Mouse (Mus musculus) MEL-GATA-1-ER (cell line): ENCODE data around the gene Atp6v0a1.

Experiments
- DNase-seq: peaks from one replicate; pipeline ENCODE4 v3.0.0-alpha.2; 2012; ENCODE audit warnings: low read depth; ENCODE audit errors: extremely low read depth

The Atp6v0a1 gene

DNA sequence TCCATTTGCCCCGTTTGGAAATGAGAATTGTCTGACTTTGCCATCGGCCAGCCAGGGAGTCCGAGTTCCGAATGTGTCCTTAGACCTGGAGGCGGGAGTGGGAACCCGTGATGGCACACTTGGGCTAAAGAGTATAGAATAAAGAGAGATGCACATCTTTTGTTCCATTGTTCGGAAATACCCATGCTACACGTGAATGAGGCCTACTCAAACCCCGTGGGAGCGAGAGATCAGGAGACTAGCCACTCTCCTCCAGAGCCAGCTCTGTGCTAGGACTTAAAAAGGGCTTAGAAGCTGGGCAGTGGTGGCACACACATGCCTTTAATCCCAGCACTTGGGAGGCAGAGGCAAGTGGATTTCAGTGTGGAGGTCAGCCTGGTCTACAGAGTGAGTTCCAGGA is 50.2 kb downstream of the Atp6v0a1 start:
- no peak for DNase-seq

DNA sequence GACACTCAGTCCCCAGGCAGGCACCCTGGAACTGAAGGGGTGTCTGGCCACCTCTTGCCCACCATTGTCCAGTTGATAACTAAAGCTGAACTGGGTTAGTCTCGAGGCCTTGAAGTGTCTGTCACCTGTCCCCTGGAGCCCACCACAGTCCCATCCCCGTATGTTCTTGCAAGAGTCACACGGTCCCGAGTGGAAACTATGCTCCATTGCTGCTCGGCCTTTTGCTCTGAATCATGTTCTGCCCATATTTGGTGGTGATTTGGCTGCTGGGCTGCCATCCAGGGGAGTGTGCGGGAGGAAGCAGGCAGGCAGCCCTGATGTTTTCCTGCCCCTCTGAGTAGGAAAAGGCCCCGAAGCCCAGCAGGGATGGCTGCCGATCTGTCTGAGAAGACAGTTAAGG is 50.9 kb downstream of the Atp6v0a1 start:
- DNase-seq, result no peak

GRCm38 (mm10) chr11:101061049-101061448 is 51.8 kb downstream of the Atp6v0a1 start:
- no peak for DNase-seq

- no peak for DNase-seq
Measured at GRCm38 (mm10) chr11:101062165-101062884, 53.1 kb downstream of the Atp6v0a1 start.

DNA sequence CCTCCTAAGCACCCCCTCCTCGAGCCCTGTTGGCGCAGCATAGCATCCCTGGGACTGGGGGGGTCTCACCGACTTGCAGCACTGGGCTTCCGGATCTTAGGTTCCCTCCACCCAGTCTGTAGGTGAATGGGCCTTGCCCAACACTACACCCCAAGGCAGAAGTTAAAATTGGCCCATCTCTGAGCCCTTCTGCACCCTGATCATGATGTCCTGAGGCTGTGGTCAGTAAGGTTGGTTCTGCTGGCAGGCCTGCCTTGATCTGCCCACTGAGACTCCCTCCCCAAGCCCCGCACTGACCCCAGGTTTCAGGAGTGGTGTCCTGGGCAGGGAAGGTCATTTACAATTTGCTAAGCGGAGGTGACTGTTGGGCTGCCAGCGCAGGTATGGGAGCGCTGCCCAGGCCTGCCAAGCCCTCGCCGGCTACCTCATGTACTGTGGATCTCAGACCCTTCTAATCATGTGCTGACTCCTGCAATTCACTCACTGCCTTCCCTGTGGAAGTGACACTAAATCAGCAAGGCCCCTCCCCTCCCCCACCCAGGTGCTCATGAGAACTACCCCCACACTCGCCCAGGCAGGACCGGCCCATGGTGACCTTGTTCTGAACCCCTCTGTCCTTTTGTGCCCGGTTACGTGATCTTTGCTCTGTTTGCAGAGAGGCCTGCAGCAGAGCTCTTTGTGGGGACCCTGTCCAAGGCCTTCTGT is 53.9 kb downstream of the Atp6v0a1 start:
- no peak for DNase-seq

GRCm38 (mm10) chr11:101063676-101064327 is 54.5 kb downstream of the Atp6v0a1 start:
- DNase-seq, result peak; percentile 86

DNA sequence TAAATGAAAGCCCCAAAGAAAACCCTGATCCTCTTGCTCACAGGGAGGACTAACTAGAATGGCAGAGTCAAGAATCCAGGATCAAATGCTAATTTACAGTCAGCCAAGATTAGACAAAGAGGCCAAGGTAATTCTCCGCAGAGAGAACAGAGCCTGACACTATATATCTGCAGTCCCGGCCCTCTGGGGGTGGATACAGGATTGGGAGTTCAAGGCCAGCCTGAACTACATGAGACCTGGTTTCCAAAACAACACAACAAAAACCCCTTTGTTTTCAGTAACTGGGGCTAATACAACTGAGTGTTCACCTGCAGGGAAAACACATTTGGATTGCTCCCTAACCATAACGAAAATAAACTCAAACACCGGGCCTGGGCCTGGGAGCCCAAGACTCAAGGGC is 55.2 kb downstream of the Atp6v0a1 start:
- DNase-seq, result no peak

DNA sequence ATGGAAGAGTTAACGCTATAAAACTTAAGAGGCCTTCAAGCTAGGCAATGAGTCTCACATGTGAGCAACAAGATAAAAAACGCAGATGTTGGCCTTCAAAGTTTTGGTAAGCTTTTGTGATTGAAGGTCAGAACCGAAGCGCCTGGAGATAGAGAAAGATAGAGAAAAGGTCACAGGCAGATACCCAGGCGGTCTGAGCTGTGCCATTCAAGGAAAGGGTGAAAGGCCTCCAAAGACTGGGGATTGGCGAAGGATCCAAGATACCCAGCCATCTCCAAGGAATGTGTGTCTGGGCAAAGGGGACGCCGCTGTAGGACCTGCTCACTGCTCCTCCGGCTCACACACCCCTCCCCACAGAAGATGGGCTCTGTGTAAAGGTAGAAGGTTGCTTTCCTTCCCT is 55.8 kb downstream of the Atp6v0a1 start:
- no peak for DNase-seq

DNA sequence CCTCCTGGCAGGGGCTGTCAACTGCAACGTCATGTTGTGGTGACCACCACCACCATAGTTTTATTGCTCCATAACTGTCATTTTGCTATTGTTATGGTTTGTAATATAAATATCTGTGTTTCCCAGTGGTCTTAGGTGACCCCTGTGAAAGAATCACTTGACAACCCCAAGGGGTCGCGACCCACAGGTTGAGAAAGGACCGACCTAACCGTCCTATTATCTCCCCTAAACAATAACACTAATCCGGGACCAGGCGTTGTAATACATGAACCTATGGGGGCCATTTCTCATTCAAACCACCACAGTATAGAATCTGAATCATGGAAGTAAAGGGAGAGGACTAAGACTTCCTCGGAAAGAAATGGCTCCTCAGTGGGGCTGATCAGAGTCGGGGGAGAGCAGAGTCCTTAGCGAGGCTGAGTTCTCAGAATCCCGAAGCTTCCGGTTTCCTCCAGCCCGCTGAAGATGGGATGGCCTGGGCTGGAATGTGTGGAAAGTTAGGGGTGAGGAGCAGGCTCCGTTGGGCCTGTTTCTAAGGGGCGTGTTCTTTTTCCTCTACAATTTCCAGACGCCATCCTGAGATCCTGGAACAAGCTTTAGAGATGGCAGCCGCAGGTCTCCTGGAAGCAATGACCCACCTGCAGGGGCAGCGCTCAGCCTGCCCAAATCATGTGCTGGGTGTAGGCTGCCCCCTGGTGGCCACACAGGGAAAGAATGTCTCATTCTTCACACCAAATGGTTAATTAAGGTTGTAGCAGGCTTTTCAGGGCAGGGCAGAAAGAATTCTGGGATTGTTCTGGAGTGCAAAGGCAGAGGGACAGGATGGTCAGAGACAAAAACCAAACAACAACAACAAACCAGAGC is 57.5 kb downstream of the Atp6v0a1 start:
- peak; percentile 54 for DNase-seq

DNA sequence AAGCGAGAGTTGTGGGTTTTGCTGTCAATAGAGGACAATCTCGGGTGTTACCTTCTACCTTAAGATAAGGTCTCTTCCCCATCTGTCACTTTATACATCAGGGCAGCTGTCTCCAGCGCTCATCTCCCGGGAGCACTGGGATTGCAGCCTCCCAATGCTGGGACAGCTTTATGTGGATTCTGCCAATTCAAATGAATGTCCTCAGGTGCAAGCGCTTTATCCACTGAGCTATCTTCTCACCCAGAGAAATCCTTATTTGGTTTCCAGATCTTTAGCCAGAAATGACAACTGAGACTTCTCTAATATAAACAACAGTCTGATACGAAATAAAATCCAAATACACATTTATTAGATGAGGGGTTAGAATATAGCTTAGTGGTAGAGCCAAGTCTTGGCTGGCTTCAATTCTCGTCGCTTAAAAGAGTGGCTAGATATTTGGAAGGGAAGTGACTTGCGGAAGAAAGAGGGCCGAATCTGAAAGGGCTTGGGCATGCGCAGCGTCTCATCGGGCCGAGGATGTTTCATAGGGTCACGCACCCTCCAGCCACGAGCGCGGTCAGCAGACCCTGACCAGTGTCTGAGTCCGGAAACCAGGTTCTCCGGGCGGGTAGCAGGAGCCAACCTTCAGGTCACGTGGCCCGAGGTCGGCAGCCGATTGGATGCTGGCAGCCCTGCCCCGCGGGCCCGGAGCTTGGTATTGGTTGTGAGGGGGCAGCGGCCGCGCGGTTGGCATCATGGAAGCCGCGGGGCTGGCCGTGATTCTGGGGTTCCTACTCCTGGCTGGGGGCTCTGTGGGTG is 60.3 kb downstream of the Atp6v0a1 start, which contains the start of gene Naglu:
Gene Naglu (plus strand): TSS at position 622 of the 798 bp plus-strand sequence.
- no peak for DNase-seq

DNA sequence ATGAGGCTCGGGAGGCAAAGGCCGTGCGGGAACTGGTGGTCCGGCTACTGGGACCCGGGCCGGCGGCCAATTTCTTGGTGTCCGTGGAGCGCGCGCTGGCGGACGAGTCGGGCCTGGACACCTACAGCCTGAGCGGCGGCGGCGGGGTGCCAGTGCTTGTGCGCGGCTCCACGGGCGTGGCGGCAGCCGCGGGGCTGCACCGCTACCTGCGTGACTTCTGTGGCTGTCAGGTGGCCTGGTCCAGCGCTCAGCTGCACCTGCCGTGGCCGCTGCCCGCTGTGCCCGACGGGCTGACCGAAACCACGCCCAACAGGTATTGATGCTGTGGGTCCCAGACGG is 60.9 kb downstream of the Atp6v0a1 start:
- DNase-seq, result no peak

- DNase-seq, result no peak
Measured at GRCm38 (mm10) chr11:101070987-101071386, 61.7 kb downstream of the Atp6v0a1 start.

GRCm38 (mm10) chr11:101071810-101072428 is 62.7 kb downstream of the Atp6v0a1 start:
- no peak for DNase-seq

DNA sequence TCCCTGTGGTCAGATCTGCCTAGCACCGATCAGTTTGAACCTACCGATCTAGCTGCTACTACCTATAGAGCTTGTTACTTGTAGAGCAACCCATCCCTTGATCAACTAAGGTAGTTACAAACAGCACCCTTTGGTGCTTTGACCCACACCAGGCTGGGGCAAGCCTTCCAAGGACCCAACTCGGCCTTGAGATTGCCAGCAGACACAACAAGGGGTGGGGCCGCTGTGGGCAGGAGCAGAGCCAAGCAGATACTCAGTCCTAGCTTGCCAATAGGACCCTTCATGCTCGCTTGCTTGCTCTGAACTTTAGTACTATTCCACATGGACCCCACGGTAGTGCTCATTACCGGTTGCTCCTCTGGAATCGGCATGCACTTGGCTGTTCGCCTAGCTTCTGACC is 68.9 kb downstream of the Atp6v0a1 start, which contains the start of gene Hsd17b1:
Gene Hsd17b1 (plus strand): TSS at position 291 of the 400 bp plus-strand sequence.
- no peak for DNase-seq

- no peak for DNase-seq
Measured at GRCm38 (mm10) chr11:101079746-101080145, 70.5 kb downstream of the Atp6v0a1 start.

DNA sequence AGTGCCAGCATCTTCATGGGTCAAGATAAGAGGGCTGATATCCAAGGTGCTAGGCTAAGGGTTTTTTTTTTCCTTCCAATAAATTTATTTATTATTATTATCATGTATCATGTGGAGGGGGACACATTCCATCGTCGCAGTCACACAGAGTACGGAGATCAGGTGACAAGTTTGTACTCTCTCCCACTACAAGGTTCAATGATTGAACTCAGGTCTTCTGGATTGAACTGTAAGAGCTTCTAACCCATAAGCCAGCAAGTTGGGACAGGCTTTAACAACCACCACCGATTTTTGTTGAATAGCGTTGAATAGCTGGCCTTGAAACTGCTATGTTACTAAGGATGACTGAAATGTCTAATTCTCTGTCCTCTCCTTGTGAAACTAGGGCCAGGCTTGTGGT is 71.2 kb downstream of the Atp6v0a1 start:
- DNase-seq, result no peak

DNA sequence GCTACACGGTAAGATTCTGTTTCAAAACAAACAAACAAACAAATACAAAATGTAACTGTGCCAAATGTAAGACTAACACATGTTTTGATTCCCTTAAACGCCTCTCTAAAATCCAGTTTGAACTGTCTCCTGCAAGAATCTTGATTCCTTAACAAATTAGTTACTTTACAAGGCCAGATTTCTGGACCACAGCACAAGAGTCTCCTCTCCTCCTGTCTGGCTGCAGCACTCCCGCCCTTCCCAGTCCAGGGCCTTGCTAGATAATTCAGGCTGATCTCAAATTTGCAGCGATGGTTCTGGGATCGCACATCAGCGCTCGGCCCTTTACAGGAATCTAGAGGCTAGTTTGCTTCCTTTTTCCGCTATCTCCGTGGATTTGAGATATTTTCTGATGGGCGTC is 72.4 kb downstream of the Atp6v0a1 start:
- DNase-seq, result no peak

- DNase-seq, result peak; percentile 82
Measured at GRCm38 (mm10) chr11:101082208-101083082, 73.2 kb downstream of the Atp6v0a1 start, which contains the start of gene Coasy. Gene Coasy, plus strand, starts transcription at chr11:101082565.

DNA sequence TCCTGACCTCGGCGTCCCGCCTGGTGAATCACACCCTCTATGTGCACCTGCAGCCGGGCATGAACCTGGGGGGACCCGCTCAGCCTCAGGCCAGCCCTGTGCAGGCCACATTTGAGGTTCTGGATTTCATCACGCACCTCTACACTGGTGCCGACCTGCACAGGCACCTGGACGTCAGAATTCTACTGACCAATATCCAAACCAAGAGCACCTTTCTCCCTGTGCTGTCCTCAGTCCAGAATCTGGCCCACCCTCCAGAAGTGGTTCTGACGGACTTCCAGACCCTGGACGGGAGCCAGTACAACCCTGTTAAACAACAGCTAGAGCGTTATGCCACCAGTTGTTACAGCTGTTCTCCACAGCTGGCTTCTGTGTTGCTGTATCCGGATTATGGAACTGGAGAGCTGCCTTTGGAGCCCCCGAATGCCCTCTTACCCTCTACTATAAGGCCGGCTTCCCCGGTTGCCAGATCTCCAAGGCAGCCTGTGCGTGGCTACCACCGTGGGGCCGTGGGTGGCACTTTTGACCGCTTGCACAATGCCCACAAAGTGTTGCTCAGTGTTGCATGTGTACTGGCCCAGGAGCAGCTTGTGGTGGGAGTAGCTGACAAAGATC is 73.9 kb downstream of the Atp6v0a1 start:
- no peak for DNase-seq
